11 mouse cellular contexts compared by ENCODE assay signal in the genomic region with DNA sequence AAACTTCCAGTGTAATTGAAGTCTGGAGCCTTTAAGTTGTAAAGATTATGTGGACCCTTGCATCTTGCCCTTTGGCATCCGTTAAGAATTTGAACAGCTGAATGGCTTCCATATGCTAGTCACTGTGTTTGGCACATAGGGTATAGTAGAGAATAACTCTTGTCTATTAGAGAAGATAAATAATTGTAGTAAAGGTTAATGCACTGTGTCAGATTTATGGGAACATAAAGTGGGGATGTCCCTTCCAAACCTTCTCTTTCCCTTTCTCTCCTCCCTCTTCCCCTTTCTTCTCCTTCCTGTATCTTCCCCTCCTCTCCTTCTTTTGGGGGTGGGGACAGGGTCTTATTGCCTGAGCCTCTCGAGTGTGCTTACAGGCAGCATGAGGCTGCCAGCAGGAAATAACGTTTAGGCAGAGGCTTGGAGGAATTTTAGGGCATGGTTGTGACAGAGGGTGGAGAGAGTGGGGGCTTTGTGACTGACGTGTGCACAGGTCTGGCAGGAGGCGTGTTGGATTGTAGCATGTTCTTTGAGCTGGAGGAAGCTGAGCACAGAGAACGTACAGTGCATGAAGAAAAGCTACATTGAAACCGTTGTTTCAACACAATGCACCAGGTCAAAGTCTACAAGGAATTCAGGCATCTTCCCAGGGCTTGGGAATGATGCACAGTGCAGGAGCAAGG. TPM values are rescaled to one million over a fixed set of nuclear protein-coding genes. Genes with fewer than 3 reads are reported as not detected.
DNase-seq lines count a peak whose midpoint lies in the region; ATAC-seq and TF ChIP-seq lines count a peak whose summit lies in the region.
"Had no signal": no experiment of that assay in that cellular context is flagged by ENCODE, and none has a peak within 500 bp of the region (broad histone marks: within the 10 kb centered on the region; RNA-seq: fewer than 3 reads in every experiment).

No protein-coding gene starts in this region.

- H3K4me2 ChIP-seq in forebrain, embryonic 11.5 days (ENCODE audit: low read depth, low read length, severe bottlenecking): no peak overlapping the region
- H3K4me2 ChIP-seq in intestine, embryonic 16.5 days (ENCODE audit: low read depth, low read length): no peak overlapping the region
- no peak overlapping the region for H3K4me2 ChIP-seq in midbrain, embryonic 15.5 days

- no peaks in the 10 kb centered on the region for H3K27me3 ChIP-seq in forebrain, embryonic 11.5 days (ENCODE audit: control insufficient read depth, insufficient read depth, low read length)
- no peaks in the 10 kb centered on the region for H3K27me3 ChIP-seq in intestine, embryonic 16.5 days (replicated peaks; ENCODE audit: control insufficient read depth, insufficient read depth, low read length)
- H3K27me3 ChIP-seq in midbrain, embryonic 15.5 days (replicated peaks): no peaks in the 10 kb centered on the region

- ATAC-seq in forebrain, embryonic 11.5 days (replicated peaks; ENCODE audit: low FRiP score): no peak
- ATAC-seq in intestine, embryonic 16.5 days: peak; percentile 19; the same call in 1 of the 2 replicates
- peak; percentile 6; the same call in 1 of the 2 replicates for ATAC-seq in midbrain, embryonic 15.5 days (replicated peaks)

- H3K9ac ChIP-seq in forebrain, embryonic 11.5 days (ENCODE audit: low read length): no peak overlapping the region
- no peak overlapping the region for H3K9ac ChIP-seq in intestine, embryonic 16.5 days (ENCODE audit: low read depth, low read length)
- H3K9ac ChIP-seq in midbrain, embryonic 15.5 days: no peak overlapping the region

- H3K4me3 ChIP-seq in left cerebral cortex, adult 2 months: no peak overlapping the region
- H3K4me3 ChIP-seq in forebrain, embryonic 11.5 days (ENCODE audit: low read depth, low read length): no peak overlapping the region
- H3K4me3 ChIP-seq in intestine, embryonic 16.5 days (ENCODE audit: low read length): no peak overlapping the region
- H3K4me3 ChIP-seq in midbrain, embryonic 15.5 days: no peak overlapping the region

- H3K27ac ChIP-seq in left cerebral cortex, adult 2 months: peak overlapping the region; percentile 15; the same call in 1 of the 2 replicates
- H3K27ac ChIP-seq in forebrain, embryonic 11.5 days (ENCODE audit: low read depth, low read length): peak overlapping the region; percentile 90
- 0 out of 2 replicates have a peak overlapping the region, but pooled peaks have one; percentile 26 for H3K27ac ChIP-seq in intestine, embryonic 16.5 days (ENCODE audit: low read length)
- no peak overlapping the region for H3K27ac ChIP-seq in midbrain, embryonic 15.5 days

- TF ChIP-seq CTCF in left cerebral cortex, adult 2 months (IDR thresholded peaks at IDR 0.05): no peak

- peaks cover 31% of the 10 kb centered on the region for H3K4me1 ChIP-seq in forebrain, embryonic 11.5 days (replicated peaks; ENCODE audit: control insufficient read depth, insufficient read depth, low read length)
- H3K4me1 ChIP-seq in intestine, embryonic 16.5 days (ENCODE audit: control insufficient read depth, insufficient read depth, low read length): peaks cover 23% of the 10 kb centered on the region
- peaks cover 41% of the 10 kb centered on the region for H3K4me1 ChIP-seq in midbrain, embryonic 15.5 days

- no peaks in the 10 kb centered on the region for H3K36me3 ChIP-seq in forebrain, embryonic 11.5 days (ENCODE audit: control insufficient read depth, insufficient read depth, low read length)
- no peaks in the 10 kb centered on the region for H3K36me3 ChIP-seq in intestine, embryonic 16.5 days (ENCODE audit: control insufficient read depth, insufficient read depth, low read length)
- H3K36me3 ChIP-seq in midbrain, embryonic 15.5 days (replicated peaks): no peaks in the 10 kb centered on the region
- H3K36me3 ChIP-seq: G1E had no signal

- DNase-seq in left cerebral cortex, adult 2 months (ENCODE audit: extremely low spot score in 1 of 2, low spot score in 2 of 2): no peak
- no peak for DNase-seq in left cerebral cortex, adult 8-10 months (ENCODE audit: low spot score in 2 of 2)
- no peak for DNase-seq in forebrain, embryonic 11.5 days (ENCODE audit: low spot score)
- DNase-seq in left cerebral cortex, adult 18-20 months (ENCODE audit: low spot score in 2 of 2): no peak
- DNase-seq in MN1 (ENCODE audit: low spot score): no peak
- DNase-seq in spleen, postnatal 36 days (ENCODE audit: low spot score in 2 of 2): no peak
- DNase-seq: gastrocnemius, postnatal 10 days; lung, adult 2 months had no signal

- 27% methylated on average over 7 of the region's 7 CpGs for WGBS in forebrain, embryonic 11.5 days
- 23% methylated on average over 7 of the region's 7 CpGs for WGBS in intestine, embryonic 16.5 days
- 27% methylated on average over 7 of the region's 7 CpGs for WGBS in midbrain, embryonic 15.5 days

- no peaks in the 10 kb centered on the region for H3K9me3 ChIP-seq in forebrain, embryonic 11.5 days (ENCODE audit: control insufficient read depth, low read length)
- H3K9me3 ChIP-seq in intestine, embryonic 16.5 days (ENCODE audit: control insufficient read depth, low read length): no peaks in the 10 kb centered on the region
- no peaks in the 10 kb centered on the region for H3K9me3 ChIP-seq in midbrain, embryonic 15.5 days

- intact Hi-C loops in left cerebral cortex, adult 2 months (cut with DNase I): loop anchor here (5.0 kb wide), 1 partner anchor 49 kb away; a partner anchor contains a TSS

RNA-seq across cellular contexts. Expression of a gene that starts 47.8 kb away (rescaled TPM):
- total RNA-seq in left cerebral cortex, adult 2 months (2021): 10 to 100 TPM; 13.7 to 14.6 TPM
- total RNA-seq in left cerebral cortex, adult 8-10 months (2022): 10 to 100 TPM; 16.3 to 17.9 (median 17.1) TPM
- 27.6 TPM in 2 replicates for polyA plus RNA-seq in forebrain, embryonic 11.5 days (2014; fragmentation: Nextera tagmentation; extraction: Ambion mirVana)
- 9.1 and 10.9 TPM in 2 replicates for polyA plus RNA-seq in intestine, embryonic 16.5 days (2015; fragmentation: Nextera tagmentation; extraction: Ambion mirVana)
- 9.0 and 10.4 TPM in 2 replicates for polyA plus RNA-seq in midbrain, embryonic 15.5 days (2015; fragmentation: Nextera tagmentation; extraction: Ambion mirVana)
- total RNA-seq in left cerebral cortex, adult 18-20 months (2021): 10 to 100 TPM; 13.0 to 15.7 TPM
- polyA plus RNA-seq: G1E had no signal
